Mouse (Mus musculus) bone marrow, adult 2 months (tissue): ENCODE data around the gene Cd209g.

Experiments
- CTCF ChIP-seq: fragments of 200-500 bp; IDR thresholded peaks from 2 replicates; pipeline ENCODE4 v1.5.1; 2011; ENCODE audit warnings: low read length, control low read depth; ENCODE audit not compliant: control insufficient read depth, insufficient read depth
- POLR2A ChIP-seq: fragments of 200-500 bp; IDR thresholded peaks from 2 replicates; pipeline ENCODE4 v1.6.1; 2011; ENCODE audit warnings: low read depth, mild to moderate bottlenecking, control low read depth, low read length, borderline replicate concordance; ENCODE audit not compliant: control insufficient read depth

- TF ChIP-seq CTCF (no peak), POLR2A (no peak)
Measured at GRCm38 (mm10) chr8:4154878-4155277, 21.0 kb downstream of the Cd209g start.
